Mouse (Mus musculus): ENCODE data around the gene Map3k7. TPM values are rescaled to one million over a fixed set of nuclear protein-coding genes. Genes with fewer than 3 reads are reported as not detected.
"Not testable (repeated sequence)": the region's sequence is repeated elsewhere in the genome, so short reads cannot be mapped to it uniquely, and the experiment has no call there.

Map3k7 gene
- polyA plus RNA-seq, 2 experiments, result 42.1 to 56.4 TPM

GRCm38 (mm10) chr4:32008095-32008494 is 44.2 kb downstream of the Map3k7 start:
- ATAC-seq (ENCODE audit: low FRiP score, low read depth), result no peak
- TF ChIP-seq POLR2A (IDR thresholded peaks at IDR 0.05; ENCODE audit: borderline replicate concordance, extremely low read depth, insufficient read depth, insufficient read length), result no peak
- Histone ChIP-seq H3K9ac (ENCODE audit: low read depth, low read length, severe bottlenecking) (no peak overlapping the region), H3K9me3 (ENCODE audit: control insufficient read depth, low read length) (no peaks in the 10 kb centered on the region), H3K27ac (replicated peaks; ENCODE audit: low read depth, low read length) (no peak overlapping the region), H3K4me2 (replicated peaks; ENCODE audit: low read depth, low read length, severe bottlenecking) (no peak overlapping the region), H3K36me3 (ENCODE audit: control insufficient read depth, insufficient read depth, low read length) (peaks cover 48% of the 10 kb centered on the region), H3K4me1 (ENCODE audit: control insufficient read depth, insufficient read depth, low read length) (no peaks in the 10 kb centered on the region), H3K27me3 (ENCODE audit: control insufficient read depth, insufficient read depth, low read length) (no peaks in the 10 kb centered on the region), H3K4me3 (replicated peaks; ENCODE audit: low read length) (no peak overlapping the region)
- 82% methylated on average over 4 of the region's 4 CpGs for WGBS
- no peak for DNase-seq (ENCODE audit: low spot score)

GRCm38 (mm10) chr4:32010808-32011207 is 46.9 kb downstream of the Map3k7 start:
- Histone ChIP-seq H3K27me3 (ENCODE audit: control insufficient read depth, insufficient read depth, low read length) (no peaks in the 10 kb centered on the region), H3K9me3 (ENCODE audit: control insufficient read depth, low read length) (no peaks in the 10 kb centered on the region), H3K4me2 (replicated peaks; ENCODE audit: low read depth, low read length, severe bottlenecking) (no peak overlapping the region), H3K27ac (replicated peaks; ENCODE audit: low read depth, low read length) (no peak overlapping the region), H3K4me1 (ENCODE audit: control insufficient read depth, insufficient read depth, low read length) (no peaks in the 10 kb centered on the region), H3K9ac (ENCODE audit: low read depth, low read length, severe bottlenecking) (no peak overlapping the region), H3K4me3 (replicated peaks; ENCODE audit: low read length) (no peak overlapping the region), H3K36me3 (ENCODE audit: control insufficient read depth, insufficient read depth, low read length) (peaks cover 50% of the 10 kb centered on the region)
- WGBS, result 89% methylated on average over 5 of the region's 5 CpGs
- ATAC-seq (ENCODE audit: low FRiP score, low read depth), result no peak
- DNase-seq (ENCODE audit: low spot score), result no peak
- no peak for TF ChIP-seq POLR2A (IDR thresholded peaks at IDR 0.05; ENCODE audit: borderline replicate concordance, extremely low read depth, insufficient read depth, insufficient read length)

GRCm38 (mm10) chr4:32011218-32011973 is 47.5 kb downstream of the Map3k7 start:
- no peaks in the 10 kb centered on the region for H3K27me3 ChIP-seq (ENCODE audit: control insufficient read depth, insufficient read depth, low read length)
- H3K9me3 ChIP-seq (ENCODE audit: control insufficient read depth, low read length), result no peaks in the 10 kb centered on the region
- no peak overlapping the region for H3K4me3 ChIP-seq (replicated peaks; ENCODE audit: low read length)
- WGBS, result 94% methylated on average over 6 of the region's 6 CpGs
- no peak for TF ChIP-seq POLR2A (IDR thresholded peaks at IDR 0.05; ENCODE audit: borderline replicate concordance, extremely low read depth, insufficient read depth, insufficient read length)
- no peaks in the 10 kb centered on the region for H3K4me1 ChIP-seq (ENCODE audit: control insufficient read depth, insufficient read depth, low read length)
- ATAC-seq (ENCODE audit: low FRiP score, low read depth) (no peak), DNase-seq (ENCODE audit: low spot score) (no peak)
- no peak overlapping the region for H3K9ac ChIP-seq (ENCODE audit: low read depth, low read length, severe bottlenecking)
- peaks cover 56% of the 10 kb centered on the region for H3K36me3 ChIP-seq (ENCODE audit: control insufficient read depth, insufficient read depth, low read length)
- no peak overlapping the region for H3K4me2 ChIP-seq (replicated peaks; ENCODE audit: low read depth, low read length, severe bottlenecking)
- H3K27ac ChIP-seq (replicated peaks; ENCODE audit: low read depth, low read length), result no peak overlapping the region

DNA sequence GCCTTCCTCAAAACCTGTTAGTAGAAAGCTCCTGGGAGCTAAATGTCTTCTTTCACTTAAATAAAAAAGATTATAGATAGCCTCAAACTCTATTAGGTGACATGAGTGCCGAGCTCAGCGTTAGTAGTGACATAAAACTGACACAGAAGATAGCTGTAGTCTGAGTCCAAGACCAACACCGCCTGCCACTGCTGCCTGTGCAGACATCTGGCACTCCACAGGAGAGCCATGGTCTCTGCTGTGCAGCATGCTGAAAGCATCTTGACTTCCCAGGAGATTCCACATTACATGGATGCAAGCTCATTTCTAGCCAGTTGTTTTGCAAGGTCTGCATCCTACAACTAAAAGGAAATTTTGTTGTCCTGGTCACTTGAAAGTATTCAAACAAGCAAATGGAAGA is 57.2 kb downstream of the Map3k7 start:
- Histone ChIP-seq H3K4me2 (replicated peaks; ENCODE audit: low read depth, low read length, severe bottlenecking) (no peak overlapping the region), H3K9me3 (ENCODE audit: control insufficient read depth, low read length) (no peaks in the 10 kb centered on the region), H3K27ac (replicated peaks; ENCODE audit: low read depth, low read length) (no peak overlapping the region), H3K4me1 (ENCODE audit: control insufficient read depth, insufficient read depth, low read length) (no peaks in the 10 kb centered on the region), H3K9ac (ENCODE audit: low read depth, low read length, severe bottlenecking) (no peak overlapping the region), H3K4me3 (replicated peaks; ENCODE audit: low read length) (no peak overlapping the region), H3K36me3 (ENCODE audit: control insufficient read depth, insufficient read depth, low read length) (peaks cover 68% of the 10 kb centered on the region), H3K27me3 (ENCODE audit: control insufficient read depth, insufficient read depth, low read length) (no peaks in the 10 kb centered on the region)
- TF ChIP-seq POLR2A (IDR thresholded peaks at IDR 0.05; ENCODE audit: borderline replicate concordance, extremely low read depth, insufficient read depth, insufficient read length), result no peak
- DNase-seq (ENCODE audit: low spot score), result no peak
- WGBS, result 81% methylated on average over 3 of the region's 3 CpGs
- ATAC-seq (ENCODE audit: low FRiP score, low read depth), result no peak

- 92% methylated on average over 6 of the region's 6 CpGs for WGBS
- no peak for DNase-seq (ENCODE audit: low spot score)
- Histone ChIP-seq H3K36me3 (ENCODE audit: control insufficient read depth, insufficient read depth, low read length) (peaks cover 57% of the 10 kb centered on the region), H3K4me3 (replicated peaks; ENCODE audit: low read length) (no peak overlapping the region), H3K4me2 (replicated peaks; ENCODE audit: low read depth, low read length, severe bottlenecking) (no peak overlapping the region), H3K9ac (ENCODE audit: low read depth, low read length, severe bottlenecking) (no peak overlapping the region), H3K9me3 (ENCODE audit: control insufficient read depth, low read length) (no peaks in the 10 kb centered on the region), H3K4me1 (ENCODE audit: control insufficient read depth, insufficient read depth, low read length) (no peaks in the 10 kb centered on the region), H3K27ac (replicated peaks; ENCODE audit: low read depth, low read length) (no peak overlapping the region), H3K27me3 (ENCODE audit: control insufficient read depth, insufficient read depth, low read length) (no peaks in the 10 kb centered on the region)
- TF ChIP-seq POLR2A (IDR thresholded peaks at IDR 0.05; ENCODE audit: borderline replicate concordance, extremely low read depth, insufficient read depth, insufficient read length), result no peak
- ATAC-seq (ENCODE audit: low FRiP score, low read depth), result no peak
Measured at GRCm38 (mm10) chr4:32022321-32022720, 58.4 kb downstream of the Map3k7 start.

DNA sequence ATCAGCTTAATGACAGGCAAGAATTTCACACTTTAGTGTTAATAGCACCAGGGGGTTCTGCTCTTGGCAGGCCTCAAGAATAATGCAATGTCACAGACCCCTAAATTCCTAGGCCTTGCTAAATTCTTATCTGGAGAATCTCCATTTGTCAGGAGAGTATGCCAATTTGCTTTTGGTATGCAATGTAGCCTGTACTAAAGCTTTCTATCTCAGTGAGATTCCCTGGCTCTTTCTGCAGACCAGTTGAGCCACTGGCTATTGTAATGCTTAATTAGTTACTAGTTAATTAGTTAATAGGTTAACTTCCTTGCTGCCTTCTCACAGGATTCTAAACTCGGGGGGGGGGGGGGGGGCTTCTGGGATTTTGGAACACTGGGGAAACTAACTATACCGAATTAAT is 60.3 kb downstream of the Map3k7 start:
- 87% methylated on average over 2 of the region's 2 CpGs for WGBS
- not testable (repeated sequence) for H3K4me1 ChIP-seq (ENCODE audit: control insufficient read depth, insufficient read depth, low read length); H3K4me3 ChIP-seq (replicated peaks; ENCODE audit: low read length); DNase-seq (ENCODE audit: low spot score); H3K9ac ChIP-seq (ENCODE audit: low read depth, low read length, severe bottlenecking); ATAC-seq (ENCODE audit: low FRiP score, low read depth); H3K27ac ChIP-seq (replicated peaks; ENCODE audit: low read depth, low read length); H3K27me3 ChIP-seq (ENCODE audit: control insufficient read depth, insufficient read depth, low read length); H3K4me2 ChIP-seq (replicated peaks; ENCODE audit: low read depth, low read length, severe bottlenecking); H3K9me3 ChIP-seq (ENCODE audit: control insufficient read depth, low read length)
- peaks cover 39% of the 10 kb centered on the region for H3K36me3 ChIP-seq (ENCODE audit: control insufficient read depth, insufficient read depth, low read length)

Data from limb, embryonic 14.5 days (tissue).